Mouse (Mus musculus) liver, embryonic 12.5 days (tissue): ENCODE measurements around the gene Gm15737. TPM values are rescaled to one million over a fixed set of nuclear protein-coding genes. Genes with fewer than 3 reads are reported as not detected.

ENCODE experiments used
- ATAC-seq: fragments of 200-750 bp; cut with Nextera tagmentation; 2 replicates; pipeline ENCODE4 v1.8.0; 2017; ENCODE audit warnings: moderate number of reproducible peaks, mild to moderate bottlenecking, moderate library complexity
- H3K27ac ChIP-seq: fragments of 300-500 bp; sonication (generic); 2 replicates; pipeline ENCODE4 v1.5.1; 2016; ENCODE audit warnings: mild to moderate bottlenecking
- H3K27me3 ChIP-seq: fragments of 300-500 bp; sonication (generic); replicated peaks from 2 replicates; pipeline ENCODE4 v1.6.1; 2016; ENCODE audit warnings: mild to moderate bottlenecking, moderate library complexity
- H3K36me3 ChIP-seq: fragments of 300-500 bp; sonication (generic); 2 replicates; pipeline ENCODE4 v1.6.1; 2016; ENCODE audit warnings: mild to moderate bottlenecking, moderate library complexity
- H3K4me1 ChIP-seq: fragments of 300-500 bp; sonication (generic); 2 replicates; pipeline ENCODE4 v1.6.1; 2016
- H3K4me2 ChIP-seq: fragments of 300-500 bp; sonication (generic); 2 replicates; pipeline ENCODE4 v1.6.1; 2016; ENCODE audit warnings: mild to moderate bottlenecking, moderate library complexity
- H3K4me3 ChIP-seq: fragments of 300-500 bp; sonication (generic); 2 replicates; pipeline ENCODE4 v1.5.1; 2016; ENCODE audit warnings: mild to moderate bottlenecking, moderate library complexity
- H3K9ac ChIP-seq: fragments of 300-500 bp; sonication (generic); 2 replicates; pipeline ENCODE4 v1.6.1; 2016; ENCODE audit warnings: mild to moderate bottlenecking, moderate library complexity
- H3K9me3 ChIP-seq: fragments of 300-500 bp; sonication (generic); replicated peaks from 2 replicates; pipeline ENCODE4 v1.6.1; 2016; ENCODE audit warnings: mild to moderate bottlenecking, moderate library complexity
- WGBS: fragments of 180-500 bp; shearing (Covaris S2); methylation state at CpG from one replicate; pipeline ENCODE4 v1.1.7; 2016; ENCODE audit not compliant: insufficient replicate concordance; 5-methylcytosine and 5-hydroxymethylcytosine counted together
- polyA plus RNA-seq: library from polyadenylated mRNA; unstranded; fragments of >200 nt; fragmentation: Nextera tagmentation; extraction: Ambion mirVana; gene quantifications from 2 replicates; pipeline ENCODE4 v1.2.1, GENCODE M21; 2016

The Gm15737 gene
- polyA plus RNA-seq, 1 experiment from 2014 or later = not detected

- H3K4me1 ChIP-seq = no peaks in the 10 kb centered on the region
- 61% methylated on average over 5 of the region's 5 CpGs for WGBS
- H3K27me3 ChIP-seq = no peaks in the 10 kb centered on the region; the same call in 1 of the 2 replicates
- no peak overlapping the region for H3K4me3 ChIP-seq
- no peak overlapping the region for H3K4me2 ChIP-seq
- H3K9ac ChIP-seq = no peak overlapping the region
- H3K9me3 ChIP-seq = no peaks in the 10 kb centered on the region
- 0 out of 2 replicates have a peak, but pooled peaks cover 2% of the 10 kb centered on the region for H3K36me3 ChIP-seq
- ATAC-seq = no peak
- no peak overlapping the region for H3K27ac ChIP-seq
Observed at GRCm38 (mm10) chr6:92850250-92850649, 18.9 kb upstream of the Gm15737 start.

- Histone ChIP-seq H3K27me3 (no peaks in the 10 kb centered on the region; the same call in 1 of the 2 replicates), H3K9ac (no peak overlapping the region), H3K36me3 (no peaks in the 10 kb centered on the region), H3K4me3 (no peak overlapping the region), H3K4me2 (no peak overlapping the region), H3K27ac (no peak overlapping the region), H3K4me1 (no peaks in the 10 kb centered on the region), H3K9me3 (no peaks in the 10 kb centered on the region)
- ATAC-seq = no peak
- WGBS = 63% methylated on average over 4 of the region's 4 CpGs
Observed at GRCm38 (mm10) chr6:92854873-92855272, 14.3 kb upstream of the Gm15737 start.

- Histone ChIP-seq H3K9ac (no peak overlapping the region), H3K4me3 (no peak overlapping the region), H3K27me3 (no peaks in the 10 kb centered on the region; the same call in 1 of the 2 replicates), H3K27ac (no peak overlapping the region), H3K4me2 (no peak overlapping the region), H3K4me1 (no peaks in the 10 kb centered on the region), H3K9me3 (no peaks in the 10 kb centered on the region), H3K36me3 (peaks cover 3% of the 10 kb centered on the region; the same call in 1 of the 2 replicates)
- no peak for ATAC-seq
- 79% methylated on average over 13 of the region's 13 CpGs for WGBS
Observed at GRCm38 (mm10) chr6:92857761-92858160, 11.4 kb upstream of the Gm15737 start.

- 77% methylated on average over 12 of the region's 12 CpGs for WGBS
- no peak for ATAC-seq
- Histone ChIP-seq H3K9me3 (no peaks in the 10 kb centered on the region), H3K27ac (no peak overlapping the region), H3K27me3 (no peaks in the 10 kb centered on the region; the same call in 1 of the 2 replicates), H3K9ac (no peak overlapping the region), H3K4me3 (no peak overlapping the region), H3K4me2 (no peak overlapping the region), H3K36me3 (peaks cover 5% of the 10 kb centered on the region; the same call in 1 of the 2 replicates), H3K4me1 (no peaks in the 10 kb centered on the region)
Observed at GRCm38 (mm10) chr6:92858721-92859510, 10.2 kb upstream of the Gm15737 start.

GRCm38 (mm10) chr6:92860285-92860912, 8.8 kb upstream of the Gm15737 start:
- no peak overlapping the region for H3K4me2 ChIP-seq

GRCm38 (mm10) chr6:92862599-92862998, 6.6 kb upstream of the Gm15737 start:
- Histone ChIP-seq H3K27me3 (no peaks in the 10 kb centered on the region), H3K9me3 (no peaks in the 10 kb centered on the region), H3K4me1 (no peaks in the 10 kb centered on the region), H3K27ac (no peak overlapping the region), H3K36me3 (peaks cover 5% of the 10 kb centered on the region; the same call in 1 of the 2 replicates), H3K9ac (no peak overlapping the region), H3K4me3 (no peak overlapping the region), H3K4me2 (no peak overlapping the region)
- no peak for ATAC-seq
- WGBS = 61% methylated on average over 9 of the region's 9 CpGs

More at GRCm38 (mm10) chr6:92860285-92860912, 8.8 kb upstream of the Gm15737 start:
- Histone ChIP-seq H3K4me1 (no peaks in the 10 kb centered on the region), H3K27me3 (no peaks in the 10 kb centered on the region), H3K36me3 (peaks cover 5% of the 10 kb centered on the region; the same call in 1 of the 2 replicates), H3K4me3 (no peak overlapping the region), H3K27ac (no peak overlapping the region), H3K9me3 (no peaks in the 10 kb centered on the region), H3K9ac (no peak overlapping the region)
- ATAC-seq = no peak
- 49% methylated on average over 5 of the region's 5 CpGs for WGBS

- no peak overlapping the region for H3K4me3 ChIP-seq
- H3K27ac ChIP-seq = no peak overlapping the region
- H3K9ac ChIP-seq = no peak overlapping the region
- H3K27me3 ChIP-seq = no peaks in the 10 kb centered on the region
- ATAC-seq = no peak
- H3K9me3 ChIP-seq = no peaks in the 10 kb centered on the region
- no peaks in the 10 kb centered on the region for H3K36me3 ChIP-seq
- 56% methylated on average over 16 of the region's 16 CpGs for WGBS
- H3K4me1 ChIP-seq = no peaks in the 10 kb centered on the region
- H3K4me2 ChIP-seq = peak overlapping the region; percentile 2; the same call in 1 of the 2 replicates
Observed at GRCm38 (mm10) chr6:92869582-92870219, 544 bp downstream of the Gm15737 start.

- no peaks in the 10 kb centered on the region for H3K27me3 ChIP-seq
- no peaks in the 10 kb centered on the region for H3K9me3 ChIP-seq
- H3K36me3 ChIP-seq = no peaks in the 10 kb centered on the region
- no peak overlapping the region for H3K4me2 ChIP-seq
- peaks cover 3% of the 10 kb centered on the region; the same call in 1 of the 2 replicates for H3K4me1 ChIP-seq
- no peak for ATAC-seq
- 71% methylated on average over 4 of the region's 4 CpGs for WGBS
- no peak overlapping the region for H3K27ac ChIP-seq
- H3K4me3 ChIP-seq = no peak overlapping the region
- no peak overlapping the region for H3K9ac ChIP-seq
Observed at GRCm38 (mm10) chr6:92871813-92872212, 2.7 kb downstream of the Gm15737 start.

- H3K9ac ChIP-seq = no peak overlapping the region
- 80% methylated on average over 10 of the region's 10 CpGs for WGBS
- H3K9me3 ChIP-seq = no peaks in the 10 kb centered on the region
- ATAC-seq = no peak
- no peaks in the 10 kb centered on the region for H3K36me3 ChIP-seq
- no peak overlapping the region for H3K27ac ChIP-seq
- H3K4me3 ChIP-seq = no peak overlapping the region
- H3K4me1 ChIP-seq = peaks cover 3% of the 10 kb centered on the region; the same call in 1 of the 2 replicates
- H3K4me2 ChIP-seq = no peak overlapping the region
- no peaks in the 10 kb centered on the region for H3K27me3 ChIP-seq
Observed at GRCm38 (mm10) chr6:92872766-92873165, 3.6 kb downstream of the Gm15737 start.

GRCm38 (mm10) chr6:92874854-92875253, 5.7 kb downstream of the Gm15737 start:
- Histone ChIP-seq H3K27ac (no peak overlapping the region), H3K27me3 (no peaks in the 10 kb centered on the region), H3K9me3 (no peaks in the 10 kb centered on the region), H3K4me2 (no peak overlapping the region), H3K36me3 (no peaks in the 10 kb centered on the region), H3K4me3 (no peak overlapping the region), H3K4me1 (peaks cover 3% of the 10 kb centered on the region; the same call in 1 of the 2 replicates), H3K9ac (no peak overlapping the region)
- ATAC-seq = no peak
- 9% methylated on average over 5 of the region's 5 CpGs for WGBS

GRCm38 (mm10) chr6:92875340-92875739, 6.2 kb downstream of the Gm15737 start:
- no peak overlapping the region for H3K4me3 ChIP-seq
- H3K9ac ChIP-seq = no peak overlapping the region
- no peaks in the 10 kb centered on the region for H3K9me3 ChIP-seq
- 61% methylated on average over 2 of the region's 2 CpGs for WGBS
- no peaks in the 10 kb centered on the region for H3K36me3 ChIP-seq
- H3K27me3 ChIP-seq = no peaks in the 10 kb centered on the region
- no peak overlapping the region for H3K4me2 ChIP-seq
- ATAC-seq = no peak
- no peak overlapping the region for H3K27ac ChIP-seq
- peaks cover 3% of the 10 kb centered on the region; the same call in 1 of the 2 replicates for H3K4me1 ChIP-seq

GRCm38 (mm10) chr6:92876121-92876520, 7.0 kb downstream of the Gm15737 start:
- Histone ChIP-seq H3K9me3 (no peaks in the 10 kb centered on the region), H3K4me3 (no peak overlapping the region), H3K36me3 (no peaks in the 10 kb centered on the region), H3K4me1 (peaks cover 3% of the 10 kb centered on the region; the same call in 1 of the 2 replicates), H3K4me2 (no peak overlapping the region), H3K27me3 (no peaks in the 10 kb centered on the region), H3K9ac (no peak overlapping the region), H3K27ac (no peak overlapping the region)
- 7% methylated on average over 5 of the region's 5 CpGs for WGBS
- ATAC-seq = no peak
